8 mouse cellular contexts compared by ENCODE assay signal in the genomic region with DNA sequence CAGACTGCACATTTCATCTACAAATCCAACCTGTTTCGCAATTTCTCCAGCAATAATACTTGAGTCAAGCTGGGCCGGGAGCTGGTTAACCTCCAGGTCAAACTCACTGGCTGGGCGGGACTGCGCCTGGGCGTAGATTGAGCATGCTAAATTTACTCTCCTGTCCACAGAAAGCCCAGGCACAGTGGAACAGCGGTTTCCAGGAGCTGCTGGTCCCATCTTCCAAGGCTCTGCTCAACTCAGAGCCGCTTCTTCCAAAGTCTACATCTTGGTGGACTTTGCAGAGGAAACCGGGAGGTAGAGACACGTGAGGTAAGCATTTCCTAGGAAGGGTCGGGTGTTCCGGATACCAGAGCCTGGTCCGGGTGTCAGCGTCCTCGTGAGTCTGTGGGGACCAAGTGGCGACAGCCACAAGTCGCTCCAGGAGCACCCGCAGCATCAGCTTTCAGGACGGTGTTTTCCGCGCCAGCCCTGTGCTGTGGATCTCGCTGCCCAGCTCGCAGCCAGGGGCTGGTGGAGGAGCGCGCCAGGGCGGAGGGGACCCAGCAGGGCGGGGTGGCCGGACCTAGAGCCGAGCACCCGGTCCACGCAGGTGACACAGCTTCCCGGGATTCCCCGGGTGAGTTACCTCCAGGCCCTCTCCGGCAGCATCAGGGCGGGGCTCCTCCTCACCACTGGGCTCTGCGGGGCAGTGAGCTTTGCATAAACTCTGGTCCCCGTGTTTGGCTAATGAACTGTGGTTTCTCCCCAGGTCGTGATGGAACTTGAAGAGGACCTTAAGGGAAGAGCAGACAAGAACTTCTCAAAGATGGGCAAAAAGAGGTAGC. TPM values are rescaled to one million over a fixed set of nuclear protein-coding genes. Genes with fewer than 3 reads are reported as not detected.
DNase-seq lines count a peak whose midpoint lies in the region; ATAC-seq and TF ChIP-seq lines count a peak whose summit lies in the region.

A gene (plus strand): TSS at position 167 of the 827 bp plus-strand sequence.

- no peak for TF ChIP-seq POLR2A in embryonic fibroblast, embryonic 13.5 days (IDR thresholded peaks at IDR 0.05; ENCODE audit: low read depth, low read length)

- H3K36me3 ChIP-seq in heart, embryonic 14.5 days (ENCODE audit: control insufficient read depth, insufficient read depth, low read length): no peaks in the 10 kb centered on the region
- H3K36me3 ChIP-seq in kidney, postnatal 0 days (ENCODE audit: insufficient read depth, low read length): no peaks in the 10 kb centered on the region
- no peaks in the 10 kb centered on the region for H3K36me3 ChIP-seq in liver, postnatal 0 days (replicated peaks; ENCODE audit: insufficient read depth, low read length)
- no peaks in the 10 kb centered on the region for H3K36me3 ChIP-seq in neural tube, embryonic 12.5 days

- peak within 1 kb of the TSS; percentile 96 for H3K4me2 ChIP-seq in heart, embryonic 14.5 days (ENCODE audit: low read length)
- H3K4me2 ChIP-seq in kidney, postnatal 0 days (ENCODE audit: low read length): peak within 1 kb of the TSS; percentile 86
- peak within 1 kb of the TSS; percentile 79 for H3K4me2 ChIP-seq in liver, postnatal 0 days (ENCODE audit: low read depth, low read length)
- peak within 1 kb of the TSS; percentile 77 for H3K4me2 ChIP-seq in neural tube, embryonic 12.5 days (replicated peaks)

- DNase-seq in CD4-positive, CD25-positive, alpha-beta regulatory T cell, adult 2 months (ENCODE audit: low read depth, low spot score): peak; percentile 68
- peak; percentile 45 for DNase-seq in adipocyte (ENCODE audit: low spot score)
- DNase-seq in kidney, postnatal 0 days (ENCODE audit: low spot score): peak; percentile 36
- peak; percentile 58 for DNase-seq in liver, postnatal 0 days
- peak; percentile 3 to 6 for DNase-seq in thymus, postnatal 10 days (ENCODE audit: low spot score in 2 of 2)

- H3K27me3 ChIP-seq in heart, embryonic 14.5 days (ENCODE audit: control insufficient read depth, insufficient read depth, low read length): no peaks in the 10 kb centered on the region
- no peaks in the 10 kb centered on the region for H3K27me3 ChIP-seq in kidney, postnatal 0 days (ENCODE audit: insufficient read depth, low read length)
- no peaks in the 10 kb centered on the region for H3K27me3 ChIP-seq in liver, postnatal 0 days (ENCODE audit: insufficient read depth, low read length)
- H3K27me3 ChIP-seq in neural tube, embryonic 12.5 days (replicated peaks): no peaks in the 10 kb centered on the region

- no peak within 1 kb of the TSS for H3K27ac ChIP-seq in embryonic fibroblast, embryonic 13.5 days (ENCODE audit: insufficient read depth, low read length)
- H3K27ac ChIP-seq in heart, embryonic 14.5 days (replicated peaks in 1 of 2; ENCODE audit: control insufficient read depth in 1 of 2, insufficient read depth in 1 of 2, low read depth in 2 of 2, low read length in 2 of 2): no peak within 1 kb of the TSS
- H3K27ac ChIP-seq in kidney, postnatal 0 days: no peak within 1 kb of the TSS
- H3K27ac ChIP-seq in liver, postnatal 0 days (ENCODE audit: low read depth): peak within 1 kb of the TSS; percentile 52
- no peak within 1 kb of the TSS for H3K27ac ChIP-seq in neural tube, embryonic 12.5 days

- no peaks in the 10 kb centered on the region for H3K9me3 ChIP-seq in heart, embryonic 14.5 days (ENCODE audit: control insufficient read depth, low read length)
- no peaks in the 10 kb centered on the region for H3K9me3 ChIP-seq in kidney, postnatal 0 days (replicated peaks; ENCODE audit: low read length)
- no peaks in the 10 kb centered on the region for H3K9me3 ChIP-seq in liver, postnatal 0 days (ENCODE audit: low read length)
- no peaks in the 10 kb centered on the region for H3K9me3 ChIP-seq in neural tube, embryonic 12.5 days

- TF ChIP-seq CTCF in embryonic fibroblast, embryonic 13.5 days (IDR thresholded peaks at IDR 0.05; ENCODE audit: borderline replicate concordance, insufficient read depth, low read length): no peak
- TF ChIP-seq CTCF in kidney, postnatal 0 days (IDR thresholded peaks at IDR 0.05; ENCODE audit: low read depth): no peak
- TF ChIP-seq CTCF in liver, postnatal 0 days (IDR thresholded peaks at IDR 0.05; ENCODE audit: low read depth): no peak

- peak within 1 kb of the TSS; percentile 38 for H3K4me3 ChIP-seq in embryonic fibroblast, embryonic 13.5 days (ENCODE audit: insufficient read depth, low read length)
- peak within 1 kb of the TSS; percentile 38 to 50 for H3K4me3 ChIP-seq in heart, embryonic 14.5 days (ENCODE audit: control insufficient read depth in 1 of 2, insufficient read depth in 1 of 2, low read depth in 1 of 2, low read length in 2 of 2)
- H3K4me3 ChIP-seq in kidney, postnatal 0 days (replicated peaks; ENCODE audit: low read depth, low read length): peak within 1 kb of the TSS; percentile 33
- peak within 1 kb of the TSS; percentile 51 for H3K4me3 ChIP-seq in liver, postnatal 0 days (ENCODE audit: low read depth, low read length)
- H3K4me3 ChIP-seq in neural tube, embryonic 12.5 days: peak within 1 kb of the TSS; percentile 36

- H3K4me1 ChIP-seq in embryonic fibroblast, embryonic 13.5 days (ENCODE audit: control insufficient read depth, insufficient read depth, low read length): no peaks in the 10 kb centered on the region
- peaks cover 0 to 4% of the 10 kb centered on the region in 2 experiments; a peak in 1 of 4 replicates for H3K4me1 ChIP-seq in heart, embryonic 14.5 days (ENCODE audit: control insufficient read depth in 2 of 2, insufficient read depth in 2 of 2, low read length in 2 of 2)
- no peaks in the 10 kb centered on the region for H3K4me1 ChIP-seq in kidney, postnatal 0 days (replicated peaks; ENCODE audit: insufficient read depth, low read length)
- no peaks in the 10 kb centered on the region for H3K4me1 ChIP-seq in liver, postnatal 0 days (ENCODE audit: insufficient read depth)
- H3K4me1 ChIP-seq in neural tube, embryonic 12.5 days: peaks cover 8% of the 10 kb centered on the region

- 0 out of 2 replicates have a peak, but pooled peaks have one; percentile 49 for TF ChIP-seq EP300 in liver, postnatal 0 days (IDR thresholded peaks at IDR 0.05; ENCODE audit: low read depth)

- 5% methylated on average over 37 of the region's 37 CpGs for WGBS in heart, embryonic 14.5 days
- 2% methylated on average over 34 of the region's 37 CpGs for WGBS in kidney, postnatal 0 days
- WGBS in liver, postnatal 0 days (ENCODE audit: insufficient replicate concordance): 8% methylated on average over 37 of the region's 37 CpGs
- 7% methylated on average over 37 of the region's 37 CpGs for WGBS in neural tube, embryonic 12.5 days

- ATAC-seq in heart, embryonic 14.5 days (ENCODE audit: insufficient number of reproducible peaks, insufficient read depth, low FRiP score, low read depth): no peak
- ATAC-seq in kidney, postnatal 0 days (replicated peaks; ENCODE audit: low FRiP score, low read depth): peak; percentile 46; the same call in 1 of the 2 replicates
- ATAC-seq in liver, postnatal 0 days: peak; percentile 95
- peak; percentile 74 for ATAC-seq in neural tube, embryonic 12.5 days (ENCODE audit: low FRiP score, low read depth)

- H3K9ac ChIP-seq in heart, embryonic 14.5 days (ENCODE audit: low read length): peak within 1 kb of the TSS; percentile 60
- H3K9ac ChIP-seq in kidney, postnatal 0 days (ENCODE audit: low read depth, low read length): peak within 1 kb of the TSS; percentile 24; the same call in 1 of the 2 replicates
- H3K9ac ChIP-seq in liver, postnatal 0 days (replicated peaks): peak within 1 kb of the TSS; percentile 54
- H3K9ac ChIP-seq in neural tube, embryonic 12.5 days: peak within 1 kb of the TSS; percentile 44; the same call in 1 of the 2 replicates

RNA-seq across cellular contexts. Expression of the gene that starts here (rescaled TPM):
- 0.90 and 1.8 TPM in 2 replicates for polyA plus RNA-seq in embryonic fibroblast, embryonic 13.5 days (2011; ENCODE audit: insufficient read length, low read depth, missing spikeins)
- polyA plus RNA-seq in heart, embryonic 14.5 days (2014; fragmentation: Nextera tagmentation; extraction: Ambion mirVana): 0.41 and 0.50 TPM in 2 replicates
- polyA plus RNA-seq in kidney, postnatal 0 days (2015; fragmentation: Nextera tagmentation; extraction: Ambion mirVana): 0.20 and 0.43 TPM in 2 replicates
- polyA plus RNA-seq in liver, postnatal 0 days (2015; fragmentation: Nextera tagmentation; extraction: Ambion mirVana): 1.9 and 2.0 TPM in 2 replicates
- 0.86 and 1.1 TPM in 2 replicates for polyA plus RNA-seq in neural tube, embryonic 12.5 days (2016; fragmentation: Nextera tagmentation; extraction: Ambion mirVana)

Comparison
In these comparisons a context has a peak if more than half of its experiments do, and no peak if none do; other contexts are left out.
1. Peak in DNase-seq, ATAC-seq, H3K4me3 ChIP-seq, H3K9ac ChIP-seq and H3K4me2 ChIP-seq in kidney, postnatal 0 days; RNA of the gene not detected or under 1 TPM.
2. DNase-seq: peak in every context shown above with its lines; median percentile 68 in CD4-positive, CD25-positive, alpha-beta regulatory T cell, adult 2 months; 58 in liver, postnatal 0 days; 45 in adipocyte; 36 in kidney, postnatal 0 days; 4 in thymus, postnatal 10 days.